Comparison of ENCODE assay signal across 22 mouse cellular contexts in genomic region chr2:49970990-49971389, GRCm38 (mm10).
DNase-seq lines count a peak whose midpoint lies in the region; ATAC-seq and TF ChIP-seq lines count a peak whose summit lies in the region.
"Had no signal": no experiment of that assay in that cellular context is flagged by ENCODE, and none has a peak within 500 bp of the region (broad histone marks: within the 10 kb centered on the region; RNA-seq: fewer than 3 reads in every experiment).

No protein-coding gene starts in this region.

- H3K4me2 ChIP-seq in liver, postnatal 0 days (ENCODE audit: low read depth, low read length): no peak overlapping the region
- no peak overlapping the region for H3K4me2 ChIP-seq in liver, embryonic 12.5 days
- H3K4me2 ChIP-seq: forebrain, embryonic 13.5 days; heart, embryonic 12.5 days; hindbrain, embryonic 13.5 days; intestine, embryonic 15.5 days; liver, embryonic 13.5 days; midbrain, embryonic 12.5 days; neural tube, embryonic 12.5 days had no signal

- ATAC-seq in liver, postnatal 0 days: no peak
- no peak for ATAC-seq in liver, embryonic 12.5 days
- ATAC-seq in erythroblast, adult 5-6 weeks (replicated peaks; ENCODE audit: low FRiP score, poor library complexity, severe bottlenecking): no peak
- ATAC-seq: forebrain, embryonic 13.5 days; intestine, embryonic 15.5 days had no signal

- DNase-seq in heart, adult 11 months: peak; percentile 31
- no peak for DNase-seq in heart, embryonic 10.5 days (ENCODE audit: low spot score)
- no peak for DNase-seq in liver, postnatal 0 days
- peak; percentile 6 for DNase-seq in MEL-GATA-1-ER (ENCODE audit: extremely low read depth, low read depth)
- no peak for DNase-seq in left cerebral cortex, postnatal 14 days (ENCODE audit: low spot score in 2 of 2)
- DNase-seq: adrenal gland, adult 8-10 months; B cell, adult 2 months; cerebellum, adult 9-11 months; heart, postnatal 14 days; kidney, postnatal 10 days; liver, embryonic 13.5 days had no signal

- no peak overlapping the region for H3K9ac ChIP-seq in liver, postnatal 0 days (replicated peaks)
- H3K9ac ChIP-seq in liver, embryonic 12.5 days: no peak overlapping the region
- H3K9ac ChIP-seq: forebrain, embryonic 13.5 days; heart, embryonic 12.5 days; hindbrain, embryonic 13.5 days; intestine, embryonic 15.5 days; liver, embryonic 13.5 days; midbrain, embryonic 12.5 days; neural tube, embryonic 12.5 days had no signal

- H3K9me3 ChIP-seq in heart, embryonic 10.5 days: no peaks in the 10 kb centered on the region; the same call in 1 of the 2 replicates
- H3K9me3 ChIP-seq in liver, postnatal 0 days (ENCODE audit: low read length): no peaks in the 10 kb centered on the region
- no peaks in the 10 kb centered on the region; the same call in 1 of the 2 replicates for H3K9me3 ChIP-seq in liver, embryonic 12.5 days (replicated peaks)
- H3K9me3 ChIP-seq: forebrain, embryonic 13.5 days; hindbrain, embryonic 13.5 days; intestine, embryonic 15.5 days; liver, embryonic 13.5 days; midbrain, embryonic 12.5 days; neural tube, embryonic 12.5 days had no signal

- peak; percentile 12; the same call in 1 of the 2 replicates for TF ChIP-seq CTCF in liver, postnatal 0 days (IDR thresholded peaks at IDR 0.05; ENCODE audit: low read depth)
- TF ChIP-seq CTCF in small intestine, adult 2 months (IDR thresholded peaks at IDR 0.05; ENCODE audit: extremely low read depth, insufficient read length, insufficient replicate concordance, low read depth, low read length): peak; percentile 25; the same call in 1 of the 2 replicates

- 86% methylated on average over 3 of the region's 3 CpGs for WGBS in heart, embryonic 10.5 days
- WGBS in liver, postnatal 0 days (ENCODE audit: insufficient replicate concordance): 80% methylated on average over 3 of the region's 3 CpGs
- 60% methylated on average over 3 of the region's 3 CpGs for WGBS in liver, embryonic 12.5 days (ENCODE audit: insufficient replicate concordance)
- 94% methylated on average over 3 of the region's 3 CpGs for WGBS in small intestine, adult 2 months

- TF ChIP-seq POLR2A in small intestine, adult 2 months (IDR thresholded peaks at IDR 0.05; ENCODE audit: low read depth, low read length): no peak

- H3K36me3 ChIP-seq in heart, embryonic 10.5 days: no peaks in the 10 kb centered on the region
- H3K36me3 ChIP-seq in liver, postnatal 0 days (replicated peaks; ENCODE audit: insufficient read depth, low read length): no peaks in the 10 kb centered on the region
- no peaks in the 10 kb centered on the region for H3K36me3 ChIP-seq in liver, embryonic 12.5 days
- H3K36me3 ChIP-seq in small intestine, adult 2 months (ENCODE audit: control insufficient read depth, insufficient read depth, low read length): no peaks in the 10 kb centered on the region
- H3K36me3 ChIP-seq: G1E; heart, embryonic 12.5 days; hindbrain, embryonic 13.5 days; intestine, embryonic 15.5 days; liver, embryonic 13.5 days; midbrain, embryonic 12.5 days; neural tube, embryonic 12.5 days had no signal

- H3K27ac ChIP-seq in heart, embryonic 10.5 days: no peak overlapping the region
- no peak overlapping the region for H3K27ac ChIP-seq in liver, postnatal 0 days (ENCODE audit: low read depth)
- H3K27ac ChIP-seq in liver, embryonic 12.5 days: no peak overlapping the region
- no peak overlapping the region for H3K27ac ChIP-seq in small intestine, adult 2 months (ENCODE audit: insufficient read depth, low read depth, low read length)
- H3K27ac ChIP-seq: forebrain, embryonic 13.5 days; hindbrain, embryonic 13.5 days; intestine, embryonic 15.5 days; liver, embryonic 13.5 days; midbrain, embryonic 12.5 days; neural tube, embryonic 12.5 days had no signal

- no peaks in the 10 kb centered on the region for H3K27me3 ChIP-seq in heart, embryonic 10.5 days (ENCODE audit: insufficient read depth, poor library complexity, severe bottlenecking)
- no peaks in the 10 kb centered on the region for H3K27me3 ChIP-seq in liver, postnatal 0 days (ENCODE audit: insufficient read depth, low read length)
- no peaks in the 10 kb centered on the region for H3K27me3 ChIP-seq in liver, embryonic 12.5 days (replicated peaks)
- no peaks in the 10 kb centered on the region for H3K27me3 ChIP-seq in small intestine, adult 2 months (ENCODE audit: control insufficient read depth, insufficient read depth, low read length)
- H3K27me3 ChIP-seq: forebrain, embryonic 13.5 days; heart, embryonic 12.5 days; hindbrain, embryonic 13.5 days; intestine, embryonic 15.5 days; liver, embryonic 13.5 days; midbrain, embryonic 12.5 days; neural tube, embryonic 12.5 days had no signal

- intact Hi-C loops in left cerebral cortex, postnatal 14 days (cut with DNase I): no loop called here

- H3K4me3 ChIP-seq in heart, embryonic 10.5 days: no peak overlapping the region
- H3K4me3 ChIP-seq in liver, postnatal 0 days (ENCODE audit: low read depth, low read length): no peak overlapping the region
- no peak overlapping the region for H3K4me3 ChIP-seq in liver, embryonic 12.5 days
- H3K4me3 ChIP-seq in small intestine, adult 2 months (ENCODE audit: low read depth, low read length): no peak overlapping the region
- H3K4me3 ChIP-seq: erythroblast, embryonic 14.5 days; forebrain, embryonic 13.5 days; heart, embryonic 12.5 days; hindbrain, embryonic 13.5 days; intestine, embryonic 15.5 days; liver, embryonic 13.5 days; midbrain, embryonic 12.5 days; neural tube, embryonic 12.5 days had no signal

- no peak for TF ChIP-seq EP300 in liver, postnatal 0 days (IDR thresholded peaks at IDR 0.05; ENCODE audit: low read depth)

- H3K4me1 ChIP-seq in heart, embryonic 10.5 days: peaks cover 6% of the 10 kb centered on the region; the same call in 1 of the 2 replicates
- H3K4me1 ChIP-seq in liver, postnatal 0 days (ENCODE audit: insufficient read depth): no peaks in the 10 kb centered on the region
- no peaks in the 10 kb centered on the region for H3K4me1 ChIP-seq in liver, embryonic 12.5 days
- no peaks in the 10 kb centered on the region for H3K4me1 ChIP-seq in small intestine, adult 2 months (ENCODE audit: control insufficient read depth, insufficient read depth, insufficient read length, low read length)
- H3K4me1 ChIP-seq: heart, embryonic 12.5 days; intestine, embryonic 15.5 days; liver, embryonic 13.5 days; neural tube, embryonic 12.5 days had no signal

Comparison
In these comparisons a context has a peak if more than half of its experiments do, and no peak if none do; other contexts are left out.
1. DNase-seq: peak in heart, adult 11 months (single experiment) and MEL-GATA-1-ER (single experiment); none in heart, embryonic 10.5 days (single experiment), liver, postnatal 0 days (single experiment) and left cerebral cortex, postnatal 14 days (0 of 2).